Mouse (Mus musculus): ENCODE measurements around the gene Yjefn3.

GRCm38 (mm10) chr8:69874155-69874554, 28.4 kb downstream of the Yjefn3 start:
- peak; percentile 99 for TF ChIP-seq CTCF (IDR thresholded peaks at IDR 0.05)
- 0 out of 2 replicates have a peak, but pooled peaks have one; percentile 41 for TF ChIP-seq EP300 (IDR thresholded peaks at IDR 0.05; ENCODE audit: insufficient read depth, low read depth, low read length)
